Mouse (Mus musculus): ENCODE data around the gene Csf3r. TPM values are rescaled to one million over a fixed set of nuclear protein-coding genes. Genes with fewer than 3 reads are reported as not detected.

Csf3r gene
- total RNA-seq, 2 experiments from 2014 or later, result 0.84 to 0.91 TPM

Other genes starting within 250 kb of the Csf3r start
- 10 to 100 TPM; 81.2 to 83.1 TPM for gene Mrps15, start 22.4 kb downstream of the Csf3r start, total RNA-seq (2021)
- 1 to 10 TPM; 1.1 to 1.7 TPM for gene Oscp1, start 34.0 kb downstream of the Csf3r start, total RNA-seq (2021)
- gene Lsm10, start 72.1 kb downstream of the Csf3r start, total RNA-seq (2021), result 10 to 100 TPM; 10.7 to 12.1 TPM
- gene Stk40, start 79.4 kb downstream of the Csf3r start, total RNA-seq (2021), result 10 to 100 TPM; 37.6 to 38.7 TPM
- gene Eva1b, start 123.2 kb downstream of the Csf3r start, total RNA-seq (2021), result 10 to 100 TPM; 15.2 to 17.6 TPM
- 1 to 10 TPM; 1.9 to 3.1 TPM for gene Sh3d21, start 138.9 kb downstream of the Csf3r start, total RNA-seq (2021)
- gene Thrap3, start 178.2 kb downstream of the Csf3r start, total RNA-seq (2021), result 100 to 1,000 TPM; 108 to 111 TPM
- gene Map7d1, start 231.8 kb downstream of the Csf3r start, total RNA-seq (2021), result 100 to 1,000 TPM; 255 to 285 TPM
- gene Trappc3, start 237.8 kb downstream of the Csf3r start, total RNA-seq (2021), result 10 to 100 TPM; 43.2 to 47.1 TPM

Measured in heart, postnatal 25 days (tissue).